Mouse (Mus musculus): Measurements from ENCODE around the gene Bcr.

The Bcr gene

GRCm38 (mm10) chr10:75129283-75129710 is 68.9 kb downstream of the Bcr start:
- no peak for DNase-seq (ENCODE audit: low read depth, low spot score)

GRCm38 (mm10) chr10:75130372-75131046 is 70.1 kb downstream of the Bcr start:
- DNase-seq (ENCODE audit: low read depth, low spot score) = no peak

- no peak for DNase-seq (ENCODE audit: low read depth, low spot score)
Observed at GRCm38 (mm10) chr10:75131625-75132024, 71.2 kb downstream of the Bcr start.

GRCm38 (mm10) chr10:75134861-75135517 is 74.6 kb downstream of the Bcr start:
- no peak for DNase-seq (ENCODE audit: low read depth, low spot score)

GRCm38 (mm10) chr10:75135518-75136162 is 75.2 kb downstream of the Bcr start:
- DNase-seq (ENCODE audit: low read depth, low spot score) = no peak

- DNase-seq (ENCODE audit: low read depth, low spot score) = no peak
Observed at GRCm38 (mm10) chr10:75137148-75137547, 76.8 kb downstream of the Bcr start.

- no peak for DNase-seq (ENCODE audit: low read depth, low spot score)
Observed at GRCm38 (mm10) chr10:75145221-75145620, 84.8 kb downstream of the Bcr start.

GRCm38 (mm10) chr10:75146001-75146400 is 85.6 kb downstream of the Bcr start:
- DNase-seq (ENCODE audit: low read depth, low spot score) = no peak

- DNase-seq (ENCODE audit: low read depth, low spot score) = no peak
Observed at GRCm38 (mm10) chr10:75146619-75147018, 86.2 kb downstream of the Bcr start.

- no peak for DNase-seq (ENCODE audit: low read depth, low spot score)
Observed at GRCm38 (mm10) chr10:75148295-75148694, 87.9 kb downstream of the Bcr start.

- no peak for DNase-seq (ENCODE audit: low read depth, low spot score)
Observed at GRCm38 (mm10) chr10:75150361-75150760, 90.0 kb downstream of the Bcr start.

GRCm38 (mm10) chr10:75151311-75151710 is 90.9 kb downstream of the Bcr start:
- DNase-seq (ENCODE audit: low read depth, low spot score) = peak; percentile 57

GRCm38 (mm10) chr10:75156835-75157234 is 96.4 kb downstream of the Bcr start:
- no peak for DNase-seq (ENCODE audit: low read depth, low spot score)

- no peak for DNase-seq (ENCODE audit: low read depth, low spot score)
Observed at GRCm38 (mm10) chr10:75157713-75158112, 97.3 kb downstream of the Bcr start.

GRCm38 (mm10) chr10:75158356-75158755 is 98.0 kb downstream of the Bcr start:
- no peak for DNase-seq (ENCODE audit: low read depth, low spot score)

- DNase-seq (ENCODE audit: low read depth, low spot score) = no peak
Observed at GRCm38 (mm10) chr10:75160171-75160900, 99.9 kb downstream of the Bcr start.

- DNase-seq (ENCODE audit: low read depth, low spot score) = no peak
Observed at GRCm38 (mm10) chr10:75165825-75166481, 105.6 kb downstream of the Bcr start.

GRCm38 (mm10) chr10:75166601-75167000 is 106.2 kb downstream of the Bcr start:
- no peak for DNase-seq (ENCODE audit: low read depth, low spot score)

- DNase-seq (ENCODE audit: low read depth, low spot score) = no peak
Observed at GRCm38 (mm10) chr10:75170207-75170850, 109.9 kb downstream of the Bcr start.

- DNase-seq (ENCODE audit: low read depth, low spot score) = no peak
Observed at GRCm38 (mm10) chr10:75173056-75173455, 112.7 kb downstream of the Bcr start.

GRCm38 (mm10) chr10:75173712-75174111 is 113.3 kb downstream of the Bcr start:
- no peak for DNase-seq (ENCODE audit: low read depth, low spot score)
